Mouse (Mus musculus) right cerebral cortex, adult 2 months (tissue): ENCODE data around the gene Stac.

ENCODE experiments used
- DNase-seq, 2 experiments: peaks; one replicate each; pipeline ENCODE4 v3.0.0; 2021 to 2022; ENCODE audit warnings: low spot score in 2 of 2

Gene Stac

GRCm38 (mm10) chr9:111689680-111690483, at the start of gene Stac:
Stac (minus strand) TSS chr9:111690348.
- DNase-seq, result peak in 1 of 2 experiments; percentile 14

- DNase-seq, result no peak
Observed at GRCm38 (mm10) chr9:111739431-111740245, 49.5 kb upstream of the Stac start.

- no peak for DNase-seq
Observed at GRCm38 (mm10) chr9:111739026-111739425, 48.9 kb upstream of the Stac start.

- no peak for DNase-seq
Observed at GRCm38 (mm10) chr9:111737796-111738195, 47.6 kb upstream of the Stac start.

- DNase-seq, result no peak
Observed at GRCm38 (mm10) chr9:111735931-111736330, 45.8 kb upstream of the Stac start.

GRCm38 (mm10) chr9:111731939-111732670, 42.0 kb upstream of the Stac start:
- DNase-seq, result no peak

- DNase-seq, result no peak
Observed at GRCm38 (mm10) chr9:111724981-111725593, 34.9 kb upstream of the Stac start.

- no peak for DNase-seq
Observed at GRCm38 (mm10) chr9:111714457-111714856, 24.3 kb upstream of the Stac start.

GRCm38 (mm10) chr9:111700101-111700500, 10.0 kb upstream of the Stac start:
- no peak for DNase-seq

- DNase-seq, result peak in 1 of 2 experiments; percentile 7
Observed at GRCm38 (mm10) chr9:111690484-111690855, 322 bp upstream of the Stac start.

GRCm38 (mm10) chr9:111689146-111689545, 1.0 kb downstream of the Stac start:
- peak; percentile 68 to 72 for DNase-seq

- DNase-seq, result no peak
Observed at GRCm38 (mm10) chr9:111684170-111684569, 6.0 kb downstream of the Stac start.

- no peak for DNase-seq
Observed at GRCm38 (mm10) chr9:111679516-111679915, 10.6 kb downstream of the Stac start.

GRCm38 (mm10) chr9:111669816-111670215, 20.3 kb downstream of the Stac start:
- DNase-seq, result no peak

- DNase-seq, result no peak
Observed at GRCm38 (mm10) chr9:111655066-111655465, 35.1 kb downstream of the Stac start.

GRCm38 (mm10) chr9:111644228-111644627, 45.9 kb downstream of the Stac start:
- DNase-seq, result no peak

- no peak for DNase-seq
Observed at GRCm38 (mm10) chr9:111643369-111643768, 46.8 kb downstream of the Stac start.

GRCm38 (mm10) chr9:111637641-111638040, 52.5 kb downstream of the Stac start:
- no peak for DNase-seq

- peak in 1 of 2 experiments; percentile 5 for DNase-seq
Observed at GRCm38 (mm10) chr9:111632833-111633232, 57.3 kb downstream of the Stac start.

GRCm38 (mm10) chr9:111621191-111621590, 69.0 kb downstream of the Stac start:
- no peak for DNase-seq

GRCm38 (mm10) chr9:111611341-111611740, 78.8 kb downstream of the Stac start:
- DNase-seq, result no peak

- no peak for DNase-seq
Observed at GRCm38 (mm10) chr9:111608762-111609161, 81.4 kb downstream of the Stac start.
